Mouse (Mus musculus): Measurements from ENCODE around the gene Cdcp1. TPM values are rescaled to one million over a fixed set of nuclear protein-coding genes. Genes with fewer than 3 reads are reported as not detected.
A peak's percentile ranks its signal among the peaks of the same experiment; 100 is the strongest.

Cdcp1 gene
- 0.05 and 0.06 TPM in 2 replicates for polyA plus RNA-seq (2014; fragmentation: Nextera tagmentation; extraction: Ambion mirVana)

GRCm38 (mm10) chr9:123215621-123216440, at the start of gene Cdcp1:
Gene Cdcp1 (minus strand): TSS chr9:123216038.
- no peak for DNase-seq (ENCODE audit: low spot score)

GRCm38 (mm10) chr9:123260611-123261021, 44.8 kb upstream of the Cdcp1 start, which contains the start of gene Tmem158:
Gene Tmem158 (minus strand): TSS chr9:123260764.
- peak within 1 kb of the TSS; percentile 63 for H3K4me3 ChIP-seq (ENCODE audit: low read depth, low read length)
- peak within 1 kb of the TSS; percentile 87 for H3K4me2 ChIP-seq (ENCODE audit: low read length)
- peak within 1 kb of the TSS; percentile 65 for H3K9ac ChIP-seq (ENCODE audit: low read length)
- H3K36me3 ChIP-seq (ENCODE audit: control insufficient read depth, insufficient read depth, low read length) = no peaks in the 10 kb centered on the region
- no peaks in the 10 kb centered on the region for H3K9me3 ChIP-seq (replicated peaks; ENCODE audit: control insufficient read depth, low read length)
- peak within 1 kb of the TSS; percentile 64 for H3K27ac ChIP-seq (ENCODE audit: low read depth, low read length)
- H3K27me3 ChIP-seq (replicated peaks; ENCODE audit: control insufficient read depth, insufficient read depth, low read length) = peaks cover 11% of the 10 kb centered on the region; the same call in 1 of the 2 replicates
- peak; percentile 92 for DNase-seq (ENCODE audit: low spot score)
- WGBS = under 1% methylated on average over 34 of the region's 40 CpGs
- H3K4me1 ChIP-seq (ENCODE audit: control insufficient read depth, insufficient read depth, low read length) = 0 out of 2 replicates have a peak, but pooled peaks cover 3% of the 10 kb centered on the region
- ATAC-seq = peak; percentile 92

More at GRCm38 (mm10) chr9:123215621-123216440, at the start of gene Cdcp1:
- Histone ChIP-seq H3K27ac (ENCODE audit: low read depth, low read length) (no peak within 1 kb of the TSS), H3K4me2 (ENCODE audit: low read length) (peak within 1 kb of the TSS; percentile 29; the same call in 1 of the 2 replicates), H3K4me1 (ENCODE audit: control insufficient read depth, insufficient read depth, low read length) (no peaks in the 10 kb centered on the region; the same call in 1 of the 2 replicates), H3K4me3 (ENCODE audit: low read depth, low read length) (peak within 1 kb of the TSS; percentile 11; the same call in 1 of the 2 replicates), H3K36me3 (ENCODE audit: control insufficient read depth, insufficient read depth, low read length) (no peaks in the 10 kb centered on the region), H3K9me3 (replicated peaks; ENCODE audit: control insufficient read depth, low read length) (no peaks in the 10 kb centered on the region), H3K27me3 (replicated peaks; ENCODE audit: control insufficient read depth, insufficient read depth, low read length) (peaks cover 16% of the 10 kb centered on the region), H3K9ac (ENCODE audit: low read length) (no peak within 1 kb of the TSS)
- no peak for ATAC-seq
- WGBS = 6% methylated on average over 44 of the region's 45 CpGs

- H3K27me3 ChIP-seq (replicated peaks; ENCODE audit: control insufficient read depth, insufficient read depth, low read length) = peaks cover 11% of the 10 kb centered on the region; the same call in 1 of the 2 replicates
- H3K4me2 ChIP-seq (ENCODE audit: low read length) = peak overlapping the region; percentile 87
- peak overlapping the region; percentile 65 for H3K9ac ChIP-seq (ENCODE audit: low read length)
- under 1% methylated on average over 74 of the region's 92 CpGs for WGBS
- ATAC-seq (peak; percentile 74), DNase-seq (ENCODE audit: low spot score) (peak; percentile 78)
- no peaks in the 10 kb centered on the region for H3K36me3 ChIP-seq (ENCODE audit: control insufficient read depth, insufficient read depth, low read length)
- H3K4me3 ChIP-seq (ENCODE audit: low read depth, low read length) = peak overlapping the region; percentile 63
- no peaks in the 10 kb centered on the region for H3K9me3 ChIP-seq (replicated peaks; ENCODE audit: control insufficient read depth, low read length)
- H3K27ac ChIP-seq (ENCODE audit: low read depth, low read length) = peak overlapping the region; percentile 64
- H3K4me1 ChIP-seq (ENCODE audit: control insufficient read depth, insufficient read depth, low read length) = 0 out of 2 replicates have a peak, but pooled peaks cover 3% of the 10 kb centered on the region
Measured at GRCm38 (mm10) chr9:123259896-123260610, 44.2 kb upstream of the Cdcp1 start.

- Histone ChIP-seq H3K4me1 (ENCODE audit: control insufficient read depth, insufficient read depth, low read length) (0 out of 2 replicates have a peak, but pooled peaks cover 3% of the 10 kb centered on the region), H3K27ac (ENCODE audit: low read depth, low read length) (no peak overlapping the region), H3K36me3 (ENCODE audit: control insufficient read depth, insufficient read depth, low read length) (no peaks in the 10 kb centered on the region), H3K9ac (ENCODE audit: low read length) (peak overlapping the region; percentile 65), H3K4me2 (ENCODE audit: low read length) (peak overlapping the region; percentile 87), H3K27me3 (replicated peaks; ENCODE audit: control insufficient read depth, insufficient read depth, low read length) (peaks cover 11% of the 10 kb centered on the region; the same call in 1 of the 2 replicates), H3K9me3 (replicated peaks; ENCODE audit: control insufficient read depth, low read length) (no peaks in the 10 kb centered on the region), H3K4me3 (ENCODE audit: low read depth, low read length) (peak overlapping the region; percentile 63)
- peak; percentile 77; the same call in 1 of the 2 replicates for ATAC-seq
- DNase-seq (ENCODE audit: low spot score) = no peak
- WGBS = under 1% methylated on average over 38 of the region's 45 CpGs
Measured at GRCm38 (mm10) chr9:123259461-123259895, 43.6 kb upstream of the Cdcp1 start.

DNA sequence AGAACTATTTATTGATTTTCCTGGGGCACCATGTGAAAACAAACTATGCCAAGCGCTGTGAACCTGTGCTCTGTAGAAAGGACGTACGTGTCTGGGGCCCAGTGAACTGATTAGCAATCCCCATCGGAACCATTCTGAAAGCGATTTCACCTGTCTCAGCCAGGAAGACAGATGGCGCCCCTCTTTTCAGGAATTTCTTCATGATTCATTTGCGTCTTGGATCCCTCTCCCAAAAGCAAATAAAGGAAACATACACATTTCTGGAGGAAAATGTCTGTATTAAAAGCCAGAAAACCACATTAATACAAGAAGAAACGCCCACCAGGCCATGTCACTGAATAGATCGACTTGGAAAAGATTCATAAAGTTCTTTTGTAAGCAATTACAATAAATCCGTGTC, 43.0 kb upstream of the Cdcp1 start:
- Histone ChIP-seq H3K4me2 (ENCODE audit: low read length) (peak overlapping the region; percentile 87), H3K4me1 (ENCODE audit: control insufficient read depth, insufficient read depth, low read length) (0 out of 2 replicates have a peak, but pooled peaks cover 3% of the 10 kb centered on the region), H3K27ac (ENCODE audit: low read depth, low read length) (no peak overlapping the region), H3K4me3 (ENCODE audit: low read depth, low read length) (peak overlapping the region; percentile 63), H3K9me3 (replicated peaks; ENCODE audit: control insufficient read depth, low read length) (no peaks in the 10 kb centered on the region), H3K27me3 (replicated peaks; ENCODE audit: control insufficient read depth, insufficient read depth, low read length) (peaks cover 11% of the 10 kb centered on the region; the same call in 1 of the 2 replicates), H3K36me3 (ENCODE audit: control insufficient read depth, insufficient read depth, low read length) (no peaks in the 10 kb centered on the region), H3K9ac (ENCODE audit: low read length) (peak overlapping the region; percentile 13; the same call in 1 of the 2 replicates)
- WGBS = 26% methylated on average over 10 of the region's 10 CpGs
- DNase-seq (ENCODE audit: low spot score) = peak; percentile 41
- no peak for ATAC-seq

DNA sequence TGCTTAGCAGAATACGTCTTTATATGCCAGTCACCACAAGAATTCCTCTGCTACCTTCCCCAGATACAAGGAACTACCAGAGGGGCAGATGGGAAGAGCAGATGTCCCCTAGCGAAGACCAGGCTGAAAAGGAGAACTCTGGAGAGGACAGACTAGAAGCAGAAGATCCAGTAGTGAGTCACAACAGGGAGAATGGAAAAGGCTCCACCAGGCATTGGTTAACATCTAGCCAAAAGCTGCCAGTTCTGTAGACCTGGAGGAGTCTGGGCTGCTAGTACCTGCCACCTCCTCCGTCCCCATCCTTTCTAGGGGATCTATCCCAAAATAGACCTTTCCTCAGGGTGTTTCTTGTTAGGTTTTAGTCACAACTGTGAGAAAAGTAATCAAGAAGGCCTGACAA, 39.9 kb upstream of the Cdcp1 start:
- DNase-seq (ENCODE audit: low spot score) (no peak), ATAC-seq (no peak)
- H3K4me2 ChIP-seq (ENCODE audit: low read length) = no peak overlapping the region
- H3K4me1 ChIP-seq (ENCODE audit: control insufficient read depth, insufficient read depth, low read length) = 0 out of 2 replicates have a peak, but pooled peaks cover 3% of the 10 kb centered on the region
- 83% methylated on average over 3 of the region's 3 CpGs for WGBS
- no peak overlapping the region for H3K27ac ChIP-seq (ENCODE audit: low read depth, low read length)
- peaks cover 11% of the 10 kb centered on the region; the same call in 1 of the 2 replicates for H3K27me3 ChIP-seq (replicated peaks; ENCODE audit: control insufficient read depth, insufficient read depth, low read length)
- no peak overlapping the region for H3K9ac ChIP-seq (ENCODE audit: low read length)
- H3K4me3 ChIP-seq (ENCODE audit: low read depth, low read length) = no peak overlapping the region
- H3K36me3 ChIP-seq (ENCODE audit: control insufficient read depth, insufficient read depth, low read length) = no peaks in the 10 kb centered on the region
- no peaks in the 10 kb centered on the region for H3K9me3 ChIP-seq (replicated peaks; ENCODE audit: control insufficient read depth, low read length)

- no peak overlapping the region for H3K9ac ChIP-seq (ENCODE audit: low read length)
- H3K27me3 ChIP-seq (replicated peaks; ENCODE audit: control insufficient read depth, insufficient read depth, low read length) = no peaks in the 10 kb centered on the region
- H3K4me2 ChIP-seq (ENCODE audit: low read length) = no peak overlapping the region
- ATAC-seq (no peak), DNase-seq (ENCODE audit: low spot score) (no peak)
- H3K27ac ChIP-seq (ENCODE audit: low read depth, low read length) = no peak overlapping the region
- no peaks in the 10 kb centered on the region for H3K9me3 ChIP-seq (replicated peaks; ENCODE audit: control insufficient read depth, low read length)
- 81% methylated on average over 1 of the region's 1 CpGs for WGBS
- H3K4me3 ChIP-seq (ENCODE audit: low read depth, low read length) = no peak overlapping the region
- no peaks in the 10 kb centered on the region for H3K4me1 ChIP-seq (ENCODE audit: control insufficient read depth, insufficient read depth, low read length)
- no peaks in the 10 kb centered on the region for H3K36me3 ChIP-seq (ENCODE audit: control insufficient read depth, insufficient read depth, low read length)
Measured at GRCm38 (mm10) chr9:123247992-123248391, 32.2 kb upstream of the Cdcp1 start.

DNA sequence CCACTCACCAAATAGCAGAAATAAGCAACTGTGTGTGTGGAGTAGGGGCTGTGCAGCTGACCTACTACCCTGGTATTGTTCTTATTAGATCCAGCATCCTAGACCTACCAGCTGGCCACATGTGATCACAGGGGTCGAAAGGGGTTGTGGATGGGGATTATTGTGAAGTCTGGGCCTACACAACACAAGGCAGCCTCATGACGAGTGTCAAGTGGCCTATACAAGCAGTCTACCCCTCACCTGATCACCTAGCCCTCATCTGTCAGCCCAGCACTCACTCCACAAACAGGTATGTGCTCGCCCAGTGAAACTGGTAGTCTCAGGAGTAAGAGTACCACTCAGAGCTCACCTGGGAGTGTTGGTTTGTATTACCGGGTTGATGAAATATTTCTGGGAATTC, 29.3 kb upstream of the Cdcp1 start:
- Histone ChIP-seq H3K4me2 (ENCODE audit: low read length) (no peak overlapping the region), H3K27me3 (replicated peaks; ENCODE audit: control insufficient read depth, insufficient read depth, low read length) (no peaks in the 10 kb centered on the region), H3K4me1 (ENCODE audit: control insufficient read depth, insufficient read depth, low read length) (no peaks in the 10 kb centered on the region), H3K9ac (ENCODE audit: low read length) (no peak overlapping the region), H3K36me3 (ENCODE audit: control insufficient read depth, insufficient read depth, low read length) (no peaks in the 10 kb centered on the region), H3K27ac (ENCODE audit: low read depth, low read length) (no peak overlapping the region), H3K9me3 (replicated peaks; ENCODE audit: control insufficient read depth, low read length) (no peaks in the 10 kb centered on the region), H3K4me3 (ENCODE audit: low read depth, low read length) (no peak overlapping the region)
- no peak for ATAC-seq
- WGBS = 79% methylated on average over 4 of the region's 4 CpGs
- DNase-seq (ENCODE audit: low spot score) = no peak
